Mouse (Mus musculus) right cerebral cortex, postnatal 36 days (tissue): ENCODE measurements at regions not wholly inside any gene's neighbourhood (a gene's known extent, or its start where the extent isn't known, plus 50 kb on each side); places are given as distances from the start of the nearest gene placed in this dataset.

Source experiments
- DNase-seq, 2 experiments: peaks; one replicate each; pipeline ENCODE4 v3.0.0; 2022; ENCODE audit warnings: low spot score in 2 of 2, mixed read lengths in 1 of 2

- DNase-seq = no peak
Measured at GRCm38 (mm10) chr3:20590143-20590542, 223.2 kb upstream of the Agtr1b start.

- no peak for DNase-seq
Measured at GRCm38 (mm10) chr3:20551563-20551962, 184.6 kb upstream of the Agtr1b start.

GRCm38 (mm10) chr3:20543991-20544390 is 177.0 kb upstream of the Agtr1b start:
- no peak for DNase-seq

- no peak for DNase-seq
Measured at GRCm38 (mm10) chr3:20538492-20539004, 171.6 kb upstream of the Agtr1b start.

- no peak for DNase-seq
Measured at GRCm38 (mm10) chr3:20520738-20521137, 153.8 kb upstream of the Agtr1b start.

GRCm38 (mm10) chr3:20509192-20509591 is 142.2 kb upstream of the Agtr1b start:
- DNase-seq = peak; percentile 37 to 72

GRCm38 (mm10) chr3:20505546-20505945 is 138.6 kb upstream of the Agtr1b start:
- no peak for DNase-seq
